Comparison of ENCODE assay signal across 11 mouse cellular contexts in genomic region chr7:45634946-45635681, GRCm38 (mm10). TPM values are rescaled to one million over a fixed set of nuclear protein-coding genes. Genes with fewer than 3 reads are reported as not detected.
A peak's percentile ranks its signal among the peaks of the same experiment; 100 is the strongest.
DNase-seq lines count a peak whose midpoint lies in the region; ATAC-seq and TF ChIP-seq lines count a peak whose summit lies in the region.
"Had no signal": no experiment of that assay in that cellular context is flagged by ENCODE, and none has a peak within 500 bp of the region (broad histone marks: within the 10 kb centered on the region; RNA-seq: fewer than 3 reads in every experiment).

No protein-coding gene starts in this region.

- H3K27ac ChIP-seq in heart, embryonic 11.5 days (ENCODE audit: low read depth, low read length): peak overlapping the region; percentile 57
- H3K27ac ChIP-seq: forebrain, embryonic 13.5 days; neural tube, embryonic 13.5 days had no signal

- WGBS in heart, embryonic 11.5 days (ENCODE audit: insufficient replicate concordance): 77% methylated on average over 11 of the region's 11 CpGs
- 57% methylated on average over 11 of the region's 11 CpGs for WGBS in lung, adult 2 months

- no peak overlapping the region for H3K9ac ChIP-seq in heart, embryonic 11.5 days (ENCODE audit: low read depth, low read length)
- H3K9ac ChIP-seq: forebrain, embryonic 13.5 days; neural tube, embryonic 13.5 days had no signal

- 0 out of 2 replicates have a peak, but pooled peaks cover 5% of the 10 kb centered on the region for H3K36me3 ChIP-seq in heart, embryonic 11.5 days (ENCODE audit: control insufficient read depth, insufficient read depth, low read length)

- peak; percentile 10; the same call in 1 of the 2 replicates for ATAC-seq in heart, embryonic 11.5 days (replicated peaks; ENCODE audit: insufficient number of reproducible peaks, low FRiP score, low TSS enrichment)
- ATAC-seq in frontal cortex, adult (ENCODE audit: low TSS enrichment): no peak
- ATAC-seq: forebrain, embryonic 13.5 days had no signal

- H3K4me2 ChIP-seq in heart, embryonic 11.5 days: no peak overlapping the region
- H3K4me2 ChIP-seq: forebrain, embryonic 13.5 days; neural tube, embryonic 13.5 days had no signal

- H3K27me3 ChIP-seq in heart, embryonic 11.5 days (ENCODE audit: control insufficient read depth, insufficient read depth, low read length): 0 out of 2 replicates have a peak, but pooled peaks cover 1% of the 10 kb centered on the region

- TF ChIP-seq POLR2A in lung, adult 2 months (IDR thresholded peaks at IDR 0.05; ENCODE audit: borderline replicate concordance, extremely low read depth, low read depth, low read length): peak; percentile 25; the same call in 1 of the 2 replicates

- peaks cover 23% of the 10 kb centered on the region for H3K4me1 ChIP-seq in heart, embryonic 11.5 days (ENCODE audit: control insufficient read depth, insufficient read depth, low read length)
- peaks cover 12% of the 10 kb centered on the region; the same call in 1 of the 2 replicates for H3K4me1 ChIP-seq in lung, adult 2 months (ENCODE audit: control insufficient read depth, insufficient read depth, low read length)

- TF ChIP-seq CTCF in lung, adult 2 months (IDR thresholded peaks at IDR 0.05; ENCODE audit: insufficient read depth, low read length): no peak

- no peaks in the 10 kb centered on the region for H3K9me3 ChIP-seq in heart, embryonic 11.5 days (replicated peaks; ENCODE audit: control insufficient read depth, low read length)
- H3K9me3 ChIP-seq: neural tube, embryonic 13.5 days had no signal

- H3K4me3 ChIP-seq in heart, embryonic 11.5 days (ENCODE audit: low read depth, low read length): no peak overlapping the region
- no peak overlapping the region for H3K4me3 ChIP-seq in lung, adult 2 months (replicated peaks; ENCODE audit: extremely low read depth, low read depth, low read length)
- H3K4me3 ChIP-seq: forebrain, embryonic 13.5 days; neural tube, embryonic 13.5 days had no signal

- peak; percentile 69 for DNase-seq in A20 (ENCODE audit: low read depth, low spot score)
- peak; percentile 41 for DNase-seq in CD4-positive helper T cell, adult 2 months (ENCODE audit: low read depth, low spot score)
- DNase-seq in lung, adult 2 months: no peak
- DNase-seq in urinary bladder, postnatal 4 days (ENCODE audit: low spot score in 2 of 2): no peak
- DNase-seq in urinary bladder, adult 18-20 months (ENCODE audit: low spot score in 2 of 2): no peak
- no peak for DNase-seq in gastrocnemius, postnatal 4 days (ENCODE audit: low spot score in 2 of 2)
- DNase-seq: layer of hippocampus, adult 9-11 months had no signal

RNA-seq across cellular contexts. Expression of gene Mamstr, which starts 4.7 kb away (rescaled TPM):
- 3.4 and 4.0 TPM in 2 replicates for polyA plus RNA-seq in heart, embryonic 11.5 days (2014; fragmentation: Nextera tagmentation; extraction: Ambion mirVana)
- 8.6 and 13.2 TPM in 2 replicates for polyA plus RNA-seq in lung, adult 2 months (2012; rRNA removed)
- 100 to 1,000 TPM; 170 to 187 TPM for total RNA-seq in gastrocnemius, postnatal 4 days (2021)

RNA-seq across cellular contexts. Expression of gene Rasip1, which starts 7.8 kb away (rescaled TPM):
- polyA plus RNA-seq in heart, embryonic 11.5 days (2014; fragmentation: Nextera tagmentation; extraction: Ambion mirVana): 13.9 and 14.5 TPM in 2 replicates
- polyA plus RNA-seq in lung, adult 2 months (2012; rRNA removed): 139 and 181 TPM in 2 replicates
- 10 to 100 TPM; 23.0 to 25.6 TPM for total RNA-seq in gastrocnemius, postnatal 4 days (2021)

RNA-seq across cellular contexts. Expression of gene Izumo1, which starts 13.5 kb away (rescaled TPM):
- 0.34 and 0.35 TPM in 2 replicates for polyA plus RNA-seq in heart, embryonic 11.5 days (2014; fragmentation: Nextera tagmentation; extraction: Ambion mirVana)
- polyA plus RNA-seq in lung, adult 2 months (2012; rRNA removed): 1.7 and 2.0 TPM in 2 replicates
- total RNA-seq in gastrocnemius, postnatal 4 days (2021): under 1 TPM; 0.34 to 0.36 TPM

RNA-seq across cellular contexts. Expression of gene Fut1, which starts 18.0 kb away (rescaled TPM):
- not detected in 2 replicates for polyA plus RNA-seq in heart, embryonic 11.5 days (2014; fragmentation: Nextera tagmentation; extraction: Ambion mirVana)
- polyA plus RNA-seq in lung, adult 2 months (2012; rRNA removed): 0.78 TPM in 1 of 2 replicates, not detected in the other
- not detected for total RNA-seq in gastrocnemius, postnatal 4 days (2021)
- polyA plus RNA-seq: forebrain, embryonic 13.5 days; neural tube, embryonic 13.5 days had no signal

RNA-seq across cellular contexts. Expression of gene Fgf21, which starts 19.8 kb away (rescaled TPM):
- polyA plus RNA-seq in heart, embryonic 11.5 days (2014; fragmentation: Nextera tagmentation; extraction: Ambion mirVana): not detected in 2 replicates
- polyA plus RNA-seq in lung, adult 2 months (2012; rRNA removed): not detected in 2 replicates
- not detected for total RNA-seq in gastrocnemius, postnatal 4 days (2021)
- polyA plus RNA-seq: forebrain, embryonic 13.5 days; neural tube, embryonic 13.5 days had no signal

Comparison
In these comparisons a context has a peak if more than half of its experiments do, and no peak if none do; other contexts are left out.
1. DNase-seq: peak in A20 (single experiment) and CD4-positive helper T cell, adult 2 months (single experiment); none in lung, adult 2 months (single experiment), urinary bladder, postnatal 4 days (0 of 2), urinary bladder, adult 18-20 months (0 of 2) and gastrocnemius, postnatal 4 days (0 of 2).